Mouse (Mus musculus) megakaryocyte, adult 5-6 weeks (primary cell): ENCODE measurements around the gene Ptpn1. TPM values are rescaled to one million over a fixed set of nuclear protein-coding genes. Genes with fewer than 3 reads are reported as not detected.

Source experiments
- ATAC-seq: 2 replicates; pipeline ENCODE4 v1.8.0; 2016; ENCODE audit warnings: mild to moderate bottlenecking, inconsistent platforms; ENCODE audit not compliant: poor library complexity, severe bottlenecking
- total RNA-seq, 2 experiments: library from RNA; stranded (forward) in 1 of 2; stranded (reverse) in 1 of 2; fragments of 153-499, 151-499 nt in 1 of 2; fragments of 221-1000, 200-1000 nt in 1 of 2; gene quantifications; 2 replicates each; pipeline versions ENCODE4 v1.2.3 to v1.2.4; 2015 to 2017

The Ptpn1 gene
- total RNA-seq, 2 experiments from 2014 or later, result 54.8 to 151 TPM

DNA sequence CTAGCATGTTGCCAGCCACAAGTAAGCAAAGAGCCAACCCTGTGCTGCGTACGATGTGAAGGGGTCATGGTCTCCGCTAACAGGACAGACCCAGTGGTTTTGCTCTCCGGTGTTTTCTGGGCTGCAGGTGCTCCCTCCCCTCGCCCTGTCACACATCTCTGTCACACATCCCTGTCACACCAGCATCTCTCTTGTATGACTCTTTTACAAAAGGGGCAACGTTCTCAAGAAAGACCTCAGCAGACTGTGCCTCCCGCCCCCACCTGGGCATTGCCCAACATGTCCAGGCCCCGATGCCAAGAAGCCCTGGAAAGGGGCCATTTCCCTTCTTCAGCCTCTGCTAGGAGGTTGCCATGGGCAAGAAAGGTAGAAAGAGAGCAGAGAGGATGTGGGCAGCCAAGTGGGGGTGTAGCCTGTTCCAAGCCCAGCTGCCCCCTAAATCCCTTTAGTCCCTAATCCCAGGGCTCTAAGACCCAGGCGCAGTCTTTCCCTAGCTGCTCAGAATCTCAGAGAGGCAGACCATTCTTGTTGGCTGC lies 10.8 kb upstream of the Ptpn1 start:
- no peak for ATAC-seq

- peak; percentile 50 for ATAC-seq
These were observed 10.0 kb upstream of the Ptpn1 start for GRCm38 (mm10) chr2:167921823-167922222.

DNA sequence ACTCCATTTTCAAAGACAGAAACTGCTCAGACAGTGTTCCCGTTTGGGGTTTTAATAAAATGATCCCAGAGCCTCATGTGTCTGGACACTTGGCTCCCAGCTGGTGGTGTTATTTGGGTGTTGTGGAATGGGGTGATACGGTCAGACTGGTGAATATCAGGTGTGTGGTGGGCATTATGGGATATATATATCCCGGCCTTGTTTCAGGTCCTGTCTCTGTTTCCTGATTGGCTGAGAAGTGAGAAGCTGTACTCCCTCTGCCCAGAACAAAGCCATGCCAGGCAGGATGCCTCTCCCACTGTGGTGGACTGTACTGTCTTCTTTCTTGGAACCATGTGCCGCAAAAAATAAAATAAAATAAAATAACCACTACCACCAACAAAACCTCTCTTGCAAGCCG lies 7.8 kb upstream of the Ptpn1 start:
- no peak for ATAC-seq

DNA sequence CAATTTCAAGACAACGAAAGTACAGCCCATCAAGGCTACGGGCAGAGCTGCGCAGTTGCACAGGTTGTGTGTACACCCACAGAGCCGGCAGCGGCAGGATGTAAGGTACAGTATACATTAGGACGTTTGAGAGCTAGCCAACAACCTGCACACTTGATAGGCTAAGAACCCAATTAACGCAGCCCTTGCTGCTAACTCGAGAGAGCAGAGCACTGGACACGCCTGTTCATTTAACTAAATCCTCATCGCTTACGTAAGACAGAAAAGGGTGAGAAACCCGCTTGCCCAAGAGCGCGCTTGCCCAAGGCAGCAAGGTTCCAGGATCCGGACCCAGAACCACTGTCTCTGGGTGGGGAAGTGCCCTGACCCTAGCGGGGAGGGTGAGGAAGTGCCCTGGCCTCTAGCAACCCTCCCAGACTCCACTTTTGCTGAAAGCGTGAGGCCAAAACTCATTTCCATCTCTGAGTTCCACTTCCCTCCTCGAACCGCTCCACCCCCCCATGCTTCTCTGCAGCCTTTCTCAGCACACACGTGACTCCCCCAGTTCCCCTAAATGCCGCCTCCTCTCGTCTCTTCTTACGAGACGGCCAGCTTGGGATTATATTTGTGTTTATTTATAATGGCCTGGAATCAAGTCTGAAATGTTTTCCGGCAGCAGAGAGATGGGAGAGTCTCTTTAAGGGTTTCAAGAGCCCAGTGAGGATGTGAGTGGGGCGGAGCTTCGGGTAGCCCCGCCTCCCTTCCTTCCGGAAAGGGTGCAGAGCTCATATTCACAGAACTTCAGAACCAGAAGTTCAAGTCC lies 6.9 kb upstream of the Ptpn1 start:
- peak; percentile 73 for ATAC-seq

- ATAC-seq, result peak; percentile 45
These were observed 5.7 kb upstream of the Ptpn1 start for GRCm38 (mm10) chr2:167925841-167926800.

DNA sequence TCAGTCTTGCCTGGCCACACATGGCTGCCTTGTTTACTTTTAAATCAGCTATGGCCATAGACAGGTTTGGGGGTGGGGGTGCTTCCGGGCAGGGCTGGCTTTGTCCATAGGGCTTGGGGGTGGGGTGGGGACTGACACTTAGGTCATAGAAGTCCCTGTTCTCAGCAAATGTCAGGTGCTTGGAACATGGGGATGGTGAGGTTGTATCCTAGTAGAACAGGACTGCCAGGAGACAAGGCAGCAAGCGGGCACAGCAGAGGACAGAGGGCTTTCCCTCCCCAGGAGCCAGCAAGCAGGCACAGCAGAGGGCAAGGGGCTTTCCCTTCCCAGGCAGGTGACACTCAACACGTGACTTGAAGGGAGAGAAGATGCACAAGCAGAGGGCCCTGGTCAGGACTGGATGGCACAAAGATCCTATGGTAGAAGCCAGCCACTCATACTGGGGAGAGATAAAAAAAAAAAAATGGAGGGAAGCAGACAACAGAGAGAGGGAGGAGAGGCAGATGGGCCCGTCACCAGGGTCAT lies 3.8 kb upstream of the Ptpn1 start:
- ATAC-seq, result no peak

- no peak for ATAC-seq
These were observed 2.9 kb upstream of the Ptpn1 start for GRCm38 (mm10) chr2:167928972-167929371.

- ATAC-seq, result no peak
These were observed 882 bp upstream of the Ptpn1 start for GRCm38 (mm10) chr2:167930975-167931374.

- ATAC-seq, result peak; percentile 25
These were observed 922 bp downstream of the Ptpn1 start for GRCm38 (mm10) chr2:167932727-167933231.

- no peak for ATAC-seq
These were observed 1.5 kb downstream of the Ptpn1 start for GRCm38 (mm10) chr2:167933397-167933796.

DNA sequence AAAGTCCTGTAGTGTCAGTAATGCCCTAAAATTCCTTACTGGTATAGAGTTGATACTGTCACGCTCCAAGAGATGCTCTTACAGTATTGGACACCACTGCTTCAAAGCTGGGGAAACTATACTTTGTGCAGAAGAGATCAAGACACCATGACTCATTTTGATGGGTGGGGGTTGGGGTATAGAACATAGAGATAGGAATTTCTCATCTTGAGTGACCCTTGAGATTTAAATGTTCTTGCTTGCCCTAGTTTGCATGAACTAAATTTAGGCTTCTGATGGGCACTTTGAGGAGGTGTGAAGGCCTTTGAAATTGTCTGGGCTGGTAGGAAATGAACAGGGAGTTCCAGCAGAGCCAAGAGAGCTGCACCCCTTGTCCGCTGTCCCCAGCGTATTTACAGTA lies 4.1 kb downstream of the Ptpn1 start:
- no peak for ATAC-seq

- no peak for ATAC-seq
These were observed 6.9 kb downstream of the Ptpn1 start for GRCm38 (mm10) chr2:167938786-167939185.

DNA sequence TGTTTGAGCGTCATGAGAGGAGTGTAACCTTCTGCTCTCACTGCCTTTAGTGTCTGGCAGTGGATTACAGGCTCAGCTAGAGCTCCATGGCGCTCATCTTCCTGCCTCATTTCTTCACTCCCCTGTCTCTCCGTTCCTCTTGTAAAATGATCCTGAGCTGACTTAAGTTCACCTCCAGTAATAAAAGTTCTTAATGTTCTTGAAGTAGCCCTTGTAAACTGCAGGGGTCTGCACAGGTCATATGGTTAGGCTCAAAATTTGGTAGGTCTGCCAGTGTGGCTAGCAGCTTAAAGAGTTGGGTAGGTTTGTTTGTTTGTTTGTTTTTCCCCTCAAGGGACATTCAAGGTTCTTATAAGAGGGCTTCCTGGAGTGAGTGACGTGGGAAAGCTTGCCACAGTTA lies 7.3 kb downstream of the Ptpn1 start:
- ATAC-seq, result no peak

- no peak for ATAC-seq
These were observed 8.0 kb downstream of the Ptpn1 start for GRCm38 (mm10) chr2:167939632-167940399.

GRCm38 (mm10) chr2:167940636-167941035 lies 8.8 kb downstream of the Ptpn1 start:
- no peak for ATAC-seq

- ATAC-seq, result no peak
These were observed 9.5 kb downstream of the Ptpn1 start for GRCm38 (mm10) chr2:167941320-167941719.

DNA sequence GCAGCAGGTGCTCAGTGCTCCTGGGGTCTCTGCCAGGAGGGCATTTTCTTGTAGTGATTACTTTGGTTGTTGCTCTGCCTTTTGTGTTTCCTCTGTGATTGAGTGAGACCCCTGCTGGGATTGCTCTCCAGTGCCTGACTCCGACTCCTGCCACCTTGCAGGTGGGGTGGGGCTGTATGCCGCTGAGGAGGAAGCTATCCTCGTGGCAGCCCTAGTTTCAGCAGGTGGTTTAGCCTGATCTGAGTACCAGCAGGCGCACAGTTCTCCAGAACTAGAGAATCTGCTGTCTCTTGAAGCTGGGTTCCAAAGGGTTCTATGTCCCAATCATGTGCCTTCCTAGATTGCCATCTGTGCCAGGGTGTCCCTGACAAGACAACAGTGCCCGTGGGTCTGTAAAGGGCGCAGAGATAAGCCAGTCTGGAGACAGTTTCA lies 9.9 kb downstream of the Ptpn1 start:
- no peak for ATAC-seq

GRCm38 (mm10) chr2:167942199-167942925 lies 10.5 kb downstream of the Ptpn1 start:
- ATAC-seq, result no peak; the same call in 1 of the 2 replicates

DNA sequence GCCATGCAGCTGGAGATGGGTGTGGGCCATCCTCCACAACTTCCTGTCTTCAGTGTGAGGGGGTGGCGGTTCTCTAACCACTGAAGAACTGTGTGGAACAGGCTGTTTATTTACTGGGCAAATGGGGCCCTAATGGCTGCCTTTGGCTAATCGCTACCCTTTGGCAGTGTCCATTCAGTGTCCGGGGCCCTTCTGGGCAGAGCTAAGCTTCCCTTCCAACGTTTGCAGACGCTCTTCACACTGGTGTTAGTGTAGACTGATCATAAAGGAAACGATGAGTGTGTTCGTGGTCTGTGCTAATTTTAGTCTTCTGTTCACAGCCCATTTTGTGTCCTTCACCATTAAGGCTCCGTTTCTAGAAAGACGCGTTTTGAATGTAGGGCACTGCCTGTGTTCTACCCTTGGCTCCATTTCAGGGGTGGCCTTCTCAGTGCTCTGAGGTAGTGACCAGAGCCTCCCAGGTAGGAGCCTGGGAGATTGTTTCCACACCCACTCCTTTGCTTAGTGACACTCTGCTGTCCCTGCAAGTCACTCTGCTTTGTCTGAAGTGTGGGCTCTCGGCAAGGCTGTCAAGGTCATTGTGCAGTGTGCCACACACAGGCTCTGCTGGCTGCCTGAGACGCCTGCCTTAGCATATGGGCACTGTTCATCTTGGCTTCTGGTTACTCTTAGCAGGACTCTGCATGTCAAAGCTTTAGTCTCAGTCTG lies 11.2 kb downstream of the Ptpn1 start:
- peak; percentile 78 for ATAC-seq
